Mouse (Mus musculus): ENCODE measurements around the gene Olfr965. TPM values are rescaled to one million over a fixed set of nuclear protein-coding genes. Genes with fewer than 3 reads are reported as not detected.

Gene Olfr965
- total and polyA plus RNA-seq, 2 experiments: not detected

- Histone ChIP-seq H3K79me2 (ENCODE audit: control insufficient read depth, insufficient read depth, low read length) (no peaks in the 10 kb centered on the region), H3K27ac (replicated peaks; ENCODE audit: insufficient read depth, low read depth, low read length) (no peak within 1 kb of the TSS), H3K36me3 (ENCODE audit: control insufficient read depth, insufficient read depth, low read length) (no peaks in the 10 kb centered on the region), H3K9ac (ENCODE audit: low read depth, low read length) (no peak within 1 kb of the TSS), H3K4me3 (ENCODE audit: insufficient read depth, low read depth, low read length) (no peak within 1 kb of the TSS), H3K27me3 (ENCODE audit: control insufficient read depth, insufficient read depth, low read length) (no peaks in the 10 kb centered on the region), H3K4me1 (ENCODE audit: control insufficient read depth, insufficient read depth, low read length) (no peaks in the 10 kb centered on the region)
- DNase-seq (ENCODE audit: extremely low read depth, low read depth, low spot score): no peak
- no peak for TF ChIP-seq POLR2A (IDR thresholded peaks at IDR 0.05; ENCODE audit: extremely low read depth, insufficient read depth, low read length)
- TF ChIP-seq CTCF (IDR thresholded peaks at IDR 0.05; ENCODE audit: low read depth, low read length): no peak
Observed at GRCm38 (mm10) chr9:39707017-39707416, 4.1 kb upstream of the Olfr965 start, which contains the start of gene Olfr149. TSS of gene Olfr149 (minus strand) at chr9:39707117.

GRCm38 (mm10) chr9:39708958-39709357 lies 2.2 kb upstream of the Olfr965 start:
- TF ChIP-seq POLR2A (IDR thresholded peaks at IDR 0.05; ENCODE audit: extremely low read depth, insufficient read depth, low read length): no peak
- no peak for TF ChIP-seq CTCF (IDR thresholded peaks at IDR 0.05; ENCODE audit: low read depth, low read length)
- 61% methylated on average over 3 of the region's 3 CpGs for WGBS
- Histone ChIP-seq H3K4me1 (ENCODE audit: control insufficient read depth, insufficient read depth, low read length) (no peaks in the 10 kb centered on the region), H3K9ac (ENCODE audit: low read depth, low read length) (no peak overlapping the region), H3K4me3 (ENCODE audit: insufficient read depth, low read depth, low read length) (no peak overlapping the region), H3K36me3 (ENCODE audit: control insufficient read depth, insufficient read depth, low read length) (no peaks in the 10 kb centered on the region), H3K79me2 (ENCODE audit: control insufficient read depth, insufficient read depth, low read length) (no peaks in the 10 kb centered on the region), H3K27me3 (ENCODE audit: control insufficient read depth, insufficient read depth, low read length) (no peaks in the 10 kb centered on the region), H3K27ac (replicated peaks; ENCODE audit: insufficient read depth, low read depth, low read length) (no peak overlapping the region)
- DNase-seq (ENCODE audit: extremely low read depth, low read depth, low spot score): peak; percentile 13

GRCm38 (mm10) chr9:39730678-39731077 lies 19.5 kb downstream of the Olfr965 start, which contains the start of gene Olfr150:
TSS of gene Olfr150 (plus strand) at chr9:39730978.
- Histone ChIP-seq H3K27ac (replicated peaks; ENCODE audit: insufficient read depth, low read depth, low read length) (no peak within 1 kb of the TSS), H3K27me3 (ENCODE audit: control insufficient read depth, insufficient read depth, low read length) (no peaks in the 10 kb centered on the region), H3K36me3 (ENCODE audit: control insufficient read depth, insufficient read depth, low read length) (no peaks in the 10 kb centered on the region), H3K4me3 (ENCODE audit: insufficient read depth, low read depth, low read length) (no peak within 1 kb of the TSS), H3K4me1 (ENCODE audit: control insufficient read depth, insufficient read depth, low read length) (no peaks in the 10 kb centered on the region), H3K9ac (ENCODE audit: low read depth, low read length) (no peak within 1 kb of the TSS), H3K79me2 (ENCODE audit: control insufficient read depth, insufficient read depth, low read length) (no peaks in the 10 kb centered on the region)
- TF ChIP-seq CTCF (IDR thresholded peaks at IDR 0.05; ENCODE audit: low read depth, low read length) (no peak), POLR2A (IDR thresholded peaks at IDR 0.05; ENCODE audit: extremely low read depth, insufficient read depth, low read length) (no peak)
- no peak for DNase-seq (ENCODE audit: extremely low read depth, low read depth, low spot score)

- Histone ChIP-seq H3K9ac (ENCODE audit: low read depth, low read length) (no peak overlapping the region), H3K27me3 (ENCODE audit: control insufficient read depth, insufficient read depth, low read length) (no peaks in the 10 kb centered on the region), H3K4me3 (ENCODE audit: insufficient read depth, low read depth, low read length) (no peak overlapping the region), H3K4me1 (ENCODE audit: control insufficient read depth, insufficient read depth, low read length) (no peaks in the 10 kb centered on the region), H3K36me3 (ENCODE audit: control insufficient read depth, insufficient read depth, low read length) (no peaks in the 10 kb centered on the region), H3K27ac (replicated peaks; ENCODE audit: insufficient read depth, low read depth, low read length) (no peak overlapping the region), H3K79me2 (ENCODE audit: control insufficient read depth, insufficient read depth, low read length) (no peaks in the 10 kb centered on the region)
- no peak for DNase-seq (ENCODE audit: extremely low read depth, low read depth, low spot score)
- 97% methylated on average over 1 of the region's 1 CpGs for WGBS
- no peak for TF ChIP-seq POLR2A (IDR thresholded peaks at IDR 0.05; ENCODE audit: extremely low read depth, insufficient read depth, low read length)
- TF ChIP-seq CTCF (IDR thresholded peaks at IDR 0.05; ENCODE audit: low read depth, low read length): no peak
Observed at GRCm38 (mm10) chr9:39740741-39741140, 29.6 kb downstream of the Olfr965 start.

- no peak within 1 kb of the TSS for H3K27ac ChIP-seq (replicated peaks; ENCODE audit: insufficient read depth, low read depth, low read length)
- no peaks in the 10 kb centered on the region for H3K36me3 ChIP-seq (ENCODE audit: control insufficient read depth, insufficient read depth, low read length)
- no peak within 1 kb of the TSS for H3K4me3 ChIP-seq (ENCODE audit: insufficient read depth, low read depth, low read length)
- no peak for TF ChIP-seq CTCF (IDR thresholded peaks at IDR 0.05; ENCODE audit: low read depth, low read length)
- no peak for DNase-seq (ENCODE audit: extremely low read depth, low read depth, low spot score)
- no peaks in the 10 kb centered on the region for H3K79me2 ChIP-seq (ENCODE audit: control insufficient read depth, insufficient read depth, low read length)
- H3K27me3 ChIP-seq (ENCODE audit: control insufficient read depth, insufficient read depth, low read length): no peaks in the 10 kb centered on the region
- no peaks in the 10 kb centered on the region for H3K4me1 ChIP-seq (ENCODE audit: control insufficient read depth, insufficient read depth, low read length)
- no peak within 1 kb of the TSS for H3K9ac ChIP-seq (ENCODE audit: low read depth, low read length)
Observed at GRCm38 (mm10) chr9:39745949-39746348, 34.8 kb downstream of the Olfr965 start, which contains the start of gene Olfr967. TSS of gene Olfr967 (plus strand) at chr9:39746249.

- Histone ChIP-seq H3K27ac (replicated peaks; ENCODE audit: insufficient read depth, low read depth, low read length) (no peak overlapping the region), H3K27me3 (ENCODE audit: control insufficient read depth, insufficient read depth, low read length) (no peaks in the 10 kb centered on the region), H3K4me1 (ENCODE audit: control insufficient read depth, insufficient read depth, low read length) (no peaks in the 10 kb centered on the region), H3K4me3 (ENCODE audit: insufficient read depth, low read depth, low read length) (no peak overlapping the region), H3K9ac (ENCODE audit: low read depth, low read length) (no peak overlapping the region), H3K36me3 (ENCODE audit: control insufficient read depth, insufficient read depth, low read length) (no peaks in the 10 kb centered on the region), H3K79me2 (ENCODE audit: control insufficient read depth, insufficient read depth, low read length) (no peaks in the 10 kb centered on the region)
- WGBS: 81% methylated on average over 1 of the region's 1 CpGs
- TF ChIP-seq POLR2A (IDR thresholded peaks at IDR 0.05; ENCODE audit: extremely low read depth, insufficient read depth, low read length) (no peak), CTCF (IDR thresholded peaks at IDR 0.05; ENCODE audit: low read depth, low read length) (no peak)
- DNase-seq (ENCODE audit: extremely low read depth, low read depth, low spot score): no peak
Observed at GRCm38 (mm10) chr9:39746428-39746827, 35.3 kb downstream of the Olfr965 start.

Other genes starting within 250 kb of the Olfr965 start
- not detected in 2 replicates for gene Olfr955, start 239.4 kb upstream of the Olfr965 start, total RNA-seq (2014; rRNA removed)
- gene Olfr955, start 239.4 kb upstream of the Olfr965 start, polyA plus RNA-seq (2012; rRNA removed): not detected in 2 replicates
- gene Olfr44, start 217.4 kb upstream of the Olfr965 start, total RNA-seq (2014; rRNA removed): not detected in 2 replicates
- gene Olfr44, start 217.4 kb upstream of the Olfr965 start, polyA plus RNA-seq (2012; rRNA removed): not detected in 2 replicates
- not detected in 2 replicates for gene Olfr957, start 195.5 kb upstream of the Olfr965 start, total RNA-seq (2014; rRNA removed)
- not detected in 2 replicates for gene Olfr957, start 195.5 kb upstream of the Olfr965 start, polyA plus RNA-seq (2012; rRNA removed)
- not detected in 2 replicates for gene Olfr958, start 157.3 kb upstream of the Olfr965 start, total RNA-seq (2014; rRNA removed)
- gene Olfr958, start 157.3 kb upstream of the Olfr965 start, polyA plus RNA-seq (2012; rRNA removed): not detected in 2 replicates
- gene Olfr959, start 135.8 kb upstream of the Olfr965 start, total RNA-seq (2014; rRNA removed): not detected in 2 replicates
- not detected in 2 replicates for gene Olfr959, start 135.8 kb upstream of the Olfr965 start, polyA plus RNA-seq (2012; rRNA removed)
- gene AW551984, start 107.0 kb upstream of the Olfr965 start, total RNA-seq (2014; rRNA removed): 0.07 and 0.09 TPM in 2 replicates
- 0.01 and 0.13 TPM in 2 replicates for gene AW551984, start 107.0 kb upstream of the Olfr965 start, polyA plus RNA-seq (2012; rRNA removed)
- gene Olfr148, start 100.7 kb upstream of the Olfr965 start, total RNA-seq (2014; rRNA removed): not detected in 2 replicates
- gene Olfr148, start 100.7 kb upstream of the Olfr965 start, polyA plus RNA-seq (2012; rRNA removed): not detected in 2 replicates
- gene Olfr960, start 90.0 kb upstream of the Olfr965 start, total RNA-seq (2014; rRNA removed): not detected in 2 replicates
- gene Olfr960, start 90.0 kb upstream of the Olfr965 start, polyA plus RNA-seq (2012; rRNA removed): not detected in 2 replicates
- not detected in 2 replicates for gene Olfr961, start 66.3 kb upstream of the Olfr965 start, total RNA-seq (2014; rRNA removed)
- not detected in 2 replicates for gene Olfr961, start 66.3 kb upstream of the Olfr965 start, polyA plus RNA-seq (2012; rRNA removed)
- gene Olfr963, start 44.1 kb upstream of the Olfr965 start, total RNA-seq (2014; rRNA removed): not detected in 2 replicates
- not detected in 2 replicates for gene Olfr963, start 44.1 kb upstream of the Olfr965 start, polyA plus RNA-seq (2012; rRNA removed)
- gene Olfr149, start 4.2 kb upstream of the Olfr965 start, total RNA-seq (2014; rRNA removed): not detected in 2 replicates
- not detected in 2 replicates for gene Olfr149, start 4.2 kb upstream of the Olfr965 start, polyA plus RNA-seq (2012; rRNA removed)
- not detected in 2 replicates for gene Olfr150, start 19.6 kb downstream of the Olfr965 start, total RNA-seq (2014; rRNA removed)
- gene Olfr150, start 19.6 kb downstream of the Olfr965 start, polyA plus RNA-seq (2012; rRNA removed): not detected in 2 replicates
- not detected in 2 replicates for gene Olfr967, start 34.9 kb downstream of the Olfr965 start, total RNA-seq (2014; rRNA removed)
- gene Olfr967, start 34.9 kb downstream of the Olfr965 start, polyA plus RNA-seq (2012; rRNA removed): not detected in 2 replicates
- gene Olfr968, start 71.9 kb downstream of the Olfr965 start, total RNA-seq (2014; rRNA removed): not detected in 2 replicates
- gene Olfr968, start 71.9 kb downstream of the Olfr965 start, polyA plus RNA-seq (2012; rRNA removed): not detected in 2 replicates
- gene Olfr969, start 79.6 kb downstream of the Olfr965 start, total RNA-seq (2014; rRNA removed): not detected in 2 replicates
- gene Olfr969, start 79.6 kb downstream of the Olfr965 start, polyA plus RNA-seq (2012; rRNA removed): not detected in 2 replicates
- not detected in 2 replicates for gene Olfr970, start 97.5 kb downstream of the Olfr965 start, total RNA-seq (2014; rRNA removed)
- gene Olfr970, start 97.5 kb downstream of the Olfr965 start, polyA plus RNA-seq (2012; rRNA removed): not detected in 2 replicates
- not detected in 2 replicates for gene Olfr971, start 125.5 kb downstream of the Olfr965 start, total RNA-seq (2014; rRNA removed)
- not detected in 2 replicates for gene Olfr971, start 125.5 kb downstream of the Olfr965 start, polyA plus RNA-seq (2012; rRNA removed)
- gene Olfr972, start 155.1 kb downstream of the Olfr965 start, total RNA-seq (2014; rRNA removed): not detected in 2 replicates
- not detected in 2 replicates for gene Olfr972, start 155.1 kb downstream of the Olfr965 start, polyA plus RNA-seq (2012; rRNA removed)
- not detected in 2 replicates for gene Olfr229, start 196.0 kb downstream of the Olfr965 start, total RNA-seq (2014; rRNA removed)
- gene Olfr229, start 196.0 kb downstream of the Olfr965 start, polyA plus RNA-seq (2012; rRNA removed): not detected in 2 replicates
- gene Olfr974, start 226.1 kb downstream of the Olfr965 start, total RNA-seq (2014; rRNA removed): not detected in 2 replicates
- not detected in 2 replicates for gene Olfr974, start 226.1 kb downstream of the Olfr965 start, polyA plus RNA-seq (2012; rRNA removed)
- not detected in 2 replicates for gene Olfr975, start 240.7 kb downstream of the Olfr965 start, total RNA-seq (2014; rRNA removed)
- gene Olfr975, start 240.7 kb downstream of the Olfr965 start, polyA plus RNA-seq (2012; rRNA removed): not detected in 2 replicates
- not detected in 2 replicates for gene Olfr976, start 249.8 kb downstream of the Olfr965 start, total RNA-seq (2014; rRNA removed)
- gene Olfr976, start 249.8 kb downstream of the Olfr965 start, polyA plus RNA-seq (2012; rRNA removed): not detected in 2 replicates

Measured in liver, adult 2 months (tissue).